Mouse (Mus musculus) small intestine, adult 2 months (tissue): Measurements from ENCODE around the gene Wdr66. TPM values are rescaled to one million over a fixed set of nuclear protein-coding genes. Genes with fewer than 3 reads are reported as not detected.

Experiments used
- H3K27ac ChIP-seq: fragments of 200-500 bp; 2 replicates; pipeline ENCODE4 v1.5.1; 2012; ENCODE audit warnings: low read depth, low read length, control low read depth, inconsistent platforms; ENCODE audit not compliant: insufficient read depth
- H3K27me3 ChIP-seq: fragments of 200-500 bp; 2 replicates; pipeline ENCODE4 v1.6.1; 2012; ENCODE audit warnings: mild to moderate bottlenecking, moderate library complexity, low read length, inconsistent platforms; ENCODE audit not compliant: control insufficient read depth, insufficient read depth
- H3K36me3 ChIP-seq: fragments of 200-500 bp; 2 replicates; pipeline ENCODE4 v1.6.1; 2012; ENCODE audit warnings: mild to moderate bottlenecking, low read length, control low read depth, inconsistent platforms; ENCODE audit not compliant: control insufficient read depth, insufficient read depth
- H3K4me1 ChIP-seq: fragments of 200-500 bp; 2 replicates; pipeline ENCODE4 v1.6.1; 2012; ENCODE audit warnings: low read length, inconsistent platforms, mixed read lengths; ENCODE audit not compliant: control insufficient read depth, insufficient read depth, insufficient read length
- H3K4me3 ChIP-seq: fragments of 200-500 bp; 2 replicates; pipeline ENCODE4 v1.5.1; 2012; ENCODE audit warnings: low read depth, mild to moderate bottlenecking, control low read depth, inconsistent platforms, low read length, moderate library complexity
- CTCF ChIP-seq: fragments of 200-500 bp; IDR thresholded peaks from 2 replicates; pipeline ENCODE4 v1.5.1; 2012; ENCODE audit warnings: low read depth, mild to moderate bottlenecking, control low read depth, inconsistent platforms, low read length, moderate library complexity, mixed read lengths; ENCODE audit not compliant: insufficient replicate concordance, insufficient read length; ENCODE audit errors: extremely low read depth
- POLR2A ChIP-seq: fragments of 200-500 bp; IDR thresholded peaks from 2 replicates; pipeline ENCODE4 v1.6.1; 2012; ENCODE audit warnings: low read depth, mild to moderate bottlenecking, control low read depth, inconsistent platforms, low read length, moderate library complexity
- WGBS: fragments of 180-500 bp; shearing (Covaris S2); methylation state at CpG from one replicate; pipeline ENCODE4 v1.1.7; 2018; 5-methylcytosine and 5-hydroxymethylcytosine counted together
- polyA plus RNA-seq: library from polyadenylated mRNA; depleted of rRNA; stranded (reverse); fragments of >200 nt; gene quantifications from 2 replicates; pipeline ENCODE4 v1.2.3, GENCODE M21; 2012

The Wdr66 gene
- polyA plus RNA-seq, 1 experiment: 0.27 TPM

DNA sequence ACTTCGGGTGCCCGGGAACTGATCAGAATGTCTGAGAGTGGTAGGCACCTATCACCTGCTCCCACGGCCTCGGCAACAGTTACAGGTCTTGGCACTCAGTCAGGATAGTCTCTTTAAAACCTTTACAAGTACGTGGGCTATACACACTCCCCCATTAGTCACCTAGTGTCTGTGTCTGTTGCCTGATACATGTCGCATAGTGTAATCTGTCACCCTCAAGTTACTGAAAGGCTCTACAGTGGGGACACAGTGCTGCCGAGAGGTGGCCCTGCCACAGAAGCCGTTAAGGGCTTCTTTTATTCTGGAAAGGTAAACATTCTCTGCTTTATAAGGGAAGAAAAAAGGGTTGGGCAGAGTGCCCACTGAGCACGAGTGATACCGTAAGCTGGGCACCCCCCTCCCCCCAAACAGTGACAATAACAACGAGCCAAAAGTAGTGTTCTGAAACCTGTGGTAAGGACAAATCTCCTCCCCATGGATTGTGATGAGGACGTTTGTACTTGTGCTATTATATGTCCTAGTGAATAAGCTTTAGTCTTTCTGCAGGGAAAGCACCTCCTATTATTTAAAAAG, 61.2 kb downstream of the Wdr66 start:
- Histone ChIP-seq H3K4me3 (no peak overlapping the region), H3K27me3 (no peaks in the 10 kb centered on the region), H3K4me1 (no peaks in the 10 kb centered on the region), H3K36me3 (no peaks in the 10 kb centered on the region), H3K27ac (no peak overlapping the region)
- WGBS: 35% methylated on average over 12 of the region's 12 CpGs
- TF ChIP-seq POLR2A: no peak
- no peak for TF ChIP-seq CTCF

DNA sequence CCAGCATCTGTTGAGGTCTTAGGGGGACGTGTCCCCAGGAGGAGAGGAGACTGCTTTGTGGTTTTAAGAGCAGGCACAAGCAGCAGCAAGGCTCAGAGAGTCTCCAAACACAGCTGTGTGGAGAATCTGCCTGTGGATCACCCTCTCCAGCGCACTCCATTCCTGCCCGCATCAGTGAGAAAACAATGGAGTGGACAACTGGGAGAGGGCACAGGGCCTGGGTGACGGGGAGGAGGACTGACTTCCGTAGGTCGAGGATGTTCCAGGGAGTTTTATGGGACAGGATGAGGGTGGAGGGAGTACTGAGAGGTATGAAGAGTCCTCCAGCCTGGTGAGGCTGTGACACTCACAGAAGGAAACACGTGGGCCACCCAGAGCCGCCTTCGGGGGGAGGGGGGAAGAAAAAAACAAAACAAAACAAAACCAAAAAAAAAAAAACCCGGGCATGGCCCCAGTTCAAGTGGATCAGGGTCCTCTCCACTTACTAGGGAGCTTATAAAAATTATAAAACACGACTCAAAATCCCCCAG, 62.0 kb downstream of the Wdr66 start:
- no peak overlapping the region for H3K27ac ChIP-seq
- H3K27me3 ChIP-seq: no peaks in the 10 kb centered on the region
- TF ChIP-seq CTCF (no peak), POLR2A (no peak)
- H3K4me1 ChIP-seq: no peaks in the 10 kb centered on the region
- no peaks in the 10 kb centered on the region for H3K36me3 ChIP-seq
- WGBS: 55% methylated on average over 11 of the region's 11 CpGs
- no peak overlapping the region for H3K4me3 ChIP-seq

DNA sequence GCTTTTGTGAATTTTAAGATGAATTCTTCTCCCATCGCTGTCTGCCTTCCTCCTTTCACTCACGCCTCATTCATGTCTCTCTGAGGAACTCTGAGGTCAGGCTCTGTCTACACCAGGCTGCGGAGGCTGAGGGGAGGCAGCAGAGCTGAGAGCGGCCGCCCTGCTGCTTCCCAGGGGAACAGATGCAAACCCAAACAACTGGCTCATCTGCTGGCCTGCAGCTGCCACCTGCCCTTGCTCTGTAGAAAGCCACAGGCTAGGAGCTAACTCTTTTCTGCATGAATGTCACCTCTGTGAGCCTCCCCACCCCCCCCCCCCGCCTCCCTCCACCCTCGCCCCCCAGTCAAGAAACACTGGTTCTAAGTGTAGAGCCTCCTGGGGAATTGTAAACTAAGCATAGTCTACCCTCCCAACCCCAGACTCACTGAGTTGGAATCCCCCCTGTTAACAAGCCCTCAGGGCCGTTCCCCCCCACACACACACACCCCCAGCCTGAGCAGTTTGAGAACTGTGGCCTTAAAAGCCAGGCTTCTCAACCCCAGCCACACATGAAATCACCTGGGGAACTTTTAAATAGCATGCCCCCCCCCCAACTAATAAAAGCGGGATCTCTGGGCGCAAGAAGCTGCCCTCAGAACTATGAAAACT, 63.4 kb downstream of the Wdr66 start:
- H3K27ac ChIP-seq: no peak overlapping the region
- no peak overlapping the region for H3K4me3 ChIP-seq
- no peaks in the 10 kb centered on the region for H3K36me3 ChIP-seq
- no peak for TF ChIP-seq POLR2A
- no peak for TF ChIP-seq CTCF
- WGBS: 72% methylated on average over 10 of the region's 10 CpGs
- no peaks in the 10 kb centered on the region for H3K4me1 ChIP-seq
- H3K27me3 ChIP-seq: no peaks in the 10 kb centered on the region

DNA sequence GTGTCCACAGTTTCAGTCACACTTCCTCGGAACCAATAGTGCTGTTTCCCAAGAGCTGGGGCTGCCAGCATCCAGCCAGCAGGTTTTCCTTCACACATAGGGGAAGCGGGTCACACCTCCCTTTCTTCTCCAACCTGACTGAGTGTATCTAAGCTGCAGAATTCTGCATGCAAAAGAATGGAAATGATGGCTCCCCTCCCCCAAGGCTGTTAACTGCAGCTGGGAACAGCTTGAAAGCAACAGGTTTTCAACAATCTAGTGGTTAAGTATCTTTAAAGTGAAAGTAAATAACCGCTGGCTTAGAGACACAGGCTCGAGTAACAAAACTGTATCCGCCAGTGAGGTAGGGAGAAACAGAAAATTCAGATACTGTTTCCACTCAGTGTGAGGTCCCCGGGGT, 66.1 kb downstream of the Wdr66 start:
- no peaks in the 10 kb centered on the region for H3K27me3 ChIP-seq
- H3K27ac ChIP-seq: no peak overlapping the region
- TF ChIP-seq POLR2A (no peak), CTCF (no peak)
- no peaks in the 10 kb centered on the region for H3K36me3 ChIP-seq
- WGBS: 7% methylated on average over 6 of the region's 6 CpGs
- H3K4me3 ChIP-seq: peak overlapping the region; percentile 61
- H3K4me1 ChIP-seq: no peaks in the 10 kb centered on the region

DNA sequence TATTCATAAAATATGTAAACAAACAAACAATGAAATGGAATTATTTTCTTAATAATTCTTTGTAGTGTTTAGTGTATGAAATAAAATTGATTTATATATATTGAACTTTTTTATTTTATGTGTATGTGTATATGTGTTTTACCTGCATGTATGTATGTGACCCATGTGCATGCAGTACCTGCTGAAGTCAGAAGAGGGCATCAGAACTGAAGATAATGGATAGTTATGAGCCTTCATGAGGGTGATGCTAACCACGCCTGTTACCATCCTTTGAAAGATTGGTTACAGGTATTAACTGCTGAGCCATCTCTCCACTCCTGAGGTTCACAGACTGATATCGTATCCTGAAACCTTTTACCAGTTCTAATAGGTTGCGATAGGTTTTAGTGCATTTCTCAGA, 68.2 kb downstream of the Wdr66 start:
- TF ChIP-seq CTCF (no peak), POLR2A (no peak)
- Histone ChIP-seq H3K27me3 (no peaks in the 10 kb centered on the region), H3K27ac (no peak overlapping the region), H3K4me3 (no peak overlapping the region), H3K36me3 (no peaks in the 10 kb centered on the region), H3K4me1 (no peaks in the 10 kb centered on the region)
- 96% methylated on average over 3 of the region's 3 CpGs for WGBS

DNA sequence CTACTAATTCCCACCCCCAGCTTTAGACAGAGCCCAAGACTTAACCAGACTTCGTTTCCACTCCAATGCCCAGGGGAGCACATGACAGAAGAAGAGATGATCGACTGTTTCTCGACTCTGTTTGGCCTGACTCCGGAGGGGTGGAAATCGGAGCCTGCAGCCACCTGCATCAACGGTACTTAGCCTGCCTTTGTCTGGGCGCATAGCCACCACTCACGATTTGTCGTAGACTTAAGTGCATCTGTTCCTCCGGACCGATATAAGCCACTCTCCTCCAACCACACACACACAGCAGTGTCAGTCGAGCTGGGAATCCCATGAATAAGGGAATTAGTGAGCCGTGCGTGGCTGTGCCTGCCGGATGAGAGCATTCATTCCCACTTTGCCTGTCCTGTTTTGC, 72.3 kb downstream of the Wdr66 start:
- 63% methylated on average over 15 of the region's 15 CpGs for WGBS
- H3K27me3 ChIP-seq: no peaks in the 10 kb centered on the region
- H3K36me3 ChIP-seq: no peaks in the 10 kb centered on the region
- H3K4me1 ChIP-seq: no peaks in the 10 kb centered on the region; the same call in 1 of the 2 replicates
- TF ChIP-seq POLR2A (no peak), CTCF (no peak)
- H3K27ac ChIP-seq: no peak overlapping the region
- no peak overlapping the region for H3K4me3 ChIP-seq

DNA sequence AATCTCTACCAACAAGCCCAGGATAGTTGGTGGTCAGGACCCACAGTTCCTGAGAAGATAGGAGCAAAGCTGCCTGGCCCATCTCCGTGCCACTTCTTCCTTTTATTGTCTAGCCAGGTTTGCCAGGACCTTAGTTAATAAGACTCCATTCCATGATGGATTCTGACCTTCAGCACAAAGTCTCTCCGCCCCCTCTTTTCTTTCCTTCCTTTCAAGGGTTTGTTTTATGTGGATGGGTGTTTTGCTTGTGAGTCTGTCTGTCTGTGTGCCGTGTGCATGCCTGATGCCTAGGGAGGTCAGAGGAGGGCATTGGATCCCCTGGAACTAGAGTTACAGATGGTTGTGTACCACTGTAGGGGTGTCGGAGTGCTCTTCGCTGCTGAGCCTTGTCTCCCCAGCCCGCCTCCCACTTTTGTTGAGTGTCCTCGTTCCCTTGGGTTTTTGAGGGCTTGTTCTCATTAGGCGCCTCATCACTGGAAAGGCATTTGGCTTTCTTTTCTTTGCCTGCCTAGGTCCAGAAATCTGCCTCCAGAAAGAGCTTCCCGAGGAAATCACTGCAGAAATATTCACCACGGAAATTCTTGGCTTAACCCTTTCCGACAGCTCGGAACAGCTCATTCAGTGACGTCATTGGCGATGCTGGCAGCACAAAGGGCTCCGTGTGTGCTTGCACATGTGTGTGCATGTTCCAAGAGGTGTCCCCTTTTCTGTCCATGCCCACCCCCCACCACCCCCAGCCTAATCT, 74.3 kb downstream of the Wdr66 start:
- TF ChIP-seq CTCF (no peak), POLR2A (no peak)
- H3K36me3 ChIP-seq: no peaks in the 10 kb centered on the region
- no peak overlapping the region for H3K4me3 ChIP-seq
- H3K27ac ChIP-seq: peak overlapping the region; percentile 21; the same call in 1 of the 2 replicates
- no peaks in the 10 kb centered on the region for H3K27me3 ChIP-seq
- H3K4me1 ChIP-seq: no peaks in the 10 kb centered on the region; the same call in 1 of the 2 replicates
- WGBS: 67% methylated on average over 15 of the region's 15 CpGs
